In genomic region chr2:146365368-146365983, GRCm38 (mm10) we compare ENCODE assay signal across 18 mouse cellular contexts.
A peak's percentile ranks its signal among the peaks of the same experiment; 100 is the strongest.
DNase-seq lines count a peak whose midpoint lies in the region; ATAC-seq and TF ChIP-seq lines count a peak whose summit lies in the region.
"Had no signal": no experiment of that assay in that cellular context is flagged by ENCODE, and none has a peak within 500 bp of the region (broad histone marks: within the 10 kb centered on the region; RNA-seq: fewer than 3 reads in every experiment).

No protein-coding gene starts in this region.

- WGBS in forebrain, embryonic 13.5 days: 69% methylated on average over 11 of the region's 11 CpGs
- WGBS in forebrain, embryonic 11.5 days: 81% methylated on average over 11 of the region's 11 CpGs
- 44% methylated on average over 11 of the region's 11 CpGs for WGBS in kidney, postnatal 0 days
- 15% methylated on average over 11 of the region's 11 CpGs for WGBS in stomach, embryonic 14.5 days

- H3K4me1 ChIP-seq in forebrain, embryonic 13.5 days: peaks cover 27% of the 10 kb centered on the region
- H3K4me1 ChIP-seq in forebrain, embryonic 11.5 days (replicated peaks; ENCODE audit: control insufficient read depth, insufficient read depth, low read length): no peaks in the 10 kb centered on the region
- H3K4me1 ChIP-seq in kidney, postnatal 0 days (replicated peaks; ENCODE audit: insufficient read depth, low read length): no peaks in the 10 kb centered on the region
- peaks cover 8% of the 10 kb centered on the region; the same call in 1 of the 2 replicates for H3K4me1 ChIP-seq in stomach, embryonic 14.5 days (ENCODE audit: control insufficient read depth, insufficient read depth, low read length)

- ATAC-seq in forebrain, embryonic 13.5 days: peak; percentile 14; the same call in 1 of the 2 replicates
- no peak for ATAC-seq in forebrain, embryonic 11.5 days (replicated peaks; ENCODE audit: low FRiP score)
- ATAC-seq in kidney, postnatal 0 days (replicated peaks; ENCODE audit: low FRiP score, low read depth): no peak
- ATAC-seq in stomach, embryonic 14.5 days (ENCODE audit: insufficient number of reproducible peaks, insufficient read depth, low FRiP score, low read depth): peak; percentile 59
- ATAC-seq: lung, postnatal 0 days had no signal

- no peak overlapping the region for H3K4me3 ChIP-seq in forebrain, embryonic 13.5 days
- H3K4me3 ChIP-seq in forebrain, embryonic 11.5 days (ENCODE audit: low read depth, low read length): no peak overlapping the region
- H3K4me3 ChIP-seq in kidney, postnatal 0 days (replicated peaks; ENCODE audit: low read depth, low read length): no peak overlapping the region
- H3K4me3 ChIP-seq in stomach, embryonic 14.5 days (ENCODE audit: low read depth, low read length): no peak overlapping the region
- H3K4me3 ChIP-seq: embryonic facial prominence, embryonic 13.5 days had no signal

- 0 out of 2 replicates have a peak, but pooled peaks cover 4% of the 10 kb centered on the region for H3K36me3 ChIP-seq in forebrain, embryonic 13.5 days (ENCODE audit: poor library complexity, severe bottlenecking)
- H3K36me3 ChIP-seq in forebrain, embryonic 11.5 days (ENCODE audit: control insufficient read depth, insufficient read depth, low read length): no peaks in the 10 kb centered on the region
- H3K36me3 ChIP-seq in kidney, postnatal 0 days (ENCODE audit: insufficient read depth, low read length): no peaks in the 10 kb centered on the region
- H3K36me3 ChIP-seq in stomach, embryonic 14.5 days (ENCODE audit: control insufficient read depth, insufficient read depth, low read length): no peaks in the 10 kb centered on the region
- H3K36me3 ChIP-seq: embryonic facial prominence, embryonic 13.5 days had no signal

- no peak overlapping the region for H3K27ac ChIP-seq in forebrain, embryonic 13.5 days
- H3K27ac ChIP-seq in forebrain, embryonic 11.5 days (ENCODE audit: low read depth, low read length): no peak overlapping the region
- no peak overlapping the region for H3K27ac ChIP-seq in kidney, postnatal 0 days
- no peak overlapping the region for H3K27ac ChIP-seq in stomach, embryonic 14.5 days (ENCODE audit: low read length)
- H3K27ac ChIP-seq: embryonic facial prominence, embryonic 13.5 days; hindbrain, embryonic 14.5 days had no signal

- no peaks in the 10 kb centered on the region for H3K27me3 ChIP-seq in forebrain, embryonic 13.5 days
- H3K27me3 ChIP-seq in forebrain, embryonic 11.5 days (ENCODE audit: control insufficient read depth, insufficient read depth, low read length): no peaks in the 10 kb centered on the region
- H3K27me3 ChIP-seq in kidney, postnatal 0 days (ENCODE audit: insufficient read depth, low read length): no peaks in the 10 kb centered on the region
- no peaks in the 10 kb centered on the region for H3K27me3 ChIP-seq in stomach, embryonic 14.5 days (ENCODE audit: control insufficient read depth, insufficient read depth, low read length)
- H3K27me3 ChIP-seq: embryonic facial prominence, embryonic 13.5 days had no signal

- no peaks in the 10 kb centered on the region for H3K9me3 ChIP-seq in forebrain, embryonic 13.5 days (replicated peaks)
- H3K9me3 ChIP-seq in forebrain, embryonic 11.5 days (ENCODE audit: control insufficient read depth, low read length): no peaks in the 10 kb centered on the region
- no peaks in the 10 kb centered on the region for H3K9me3 ChIP-seq in kidney, postnatal 0 days (replicated peaks; ENCODE audit: low read length)
- no peaks in the 10 kb centered on the region for H3K9me3 ChIP-seq in stomach, embryonic 14.5 days (ENCODE audit: control insufficient read depth, low read depth, low read length)
- H3K9me3 ChIP-seq: embryonic facial prominence, embryonic 13.5 days had no signal

- DNase-seq in forebrain, embryonic 11.5 days (ENCODE audit: low spot score): no peak
- peak; percentile 56 for DNase-seq in kidney, postnatal 0 days (ENCODE audit: low spot score)
- DNase-seq in kidney, postnatal 10 days: no peak
- DNase-seq in embryo, embryonic 10.5 days (ENCODE audit: low spot score): peak; percentile 8
- no peak for DNase-seq in frontal cortex, postnatal 10 days (ENCODE audit: low spot score in 2 of 2)
- no peak for DNase-seq in adrenal gland, postnatal 25 days
- DNase-seq: adrenal gland, adult 2 months; B cell, adult 2 months; gastrocnemius, postnatal 14 days; heart, postnatal 10 days; kidney, postnatal 36 days had no signal

- no peak overlapping the region for H3K4me2 ChIP-seq in forebrain, embryonic 13.5 days
- no peak overlapping the region for H3K4me2 ChIP-seq in forebrain, embryonic 11.5 days (ENCODE audit: low read depth, low read length, severe bottlenecking)
- no peak overlapping the region for H3K4me2 ChIP-seq in kidney, postnatal 0 days (ENCODE audit: low read length)
- H3K4me2 ChIP-seq in stomach, embryonic 14.5 days (replicated peaks; ENCODE audit: low read depth, low read length): no peak overlapping the region
- H3K4me2 ChIP-seq: embryonic facial prominence, embryonic 13.5 days; hindbrain, embryonic 14.5 days; liver, embryonic 11.5 days; midbrain, embryonic 11.5 days had no signal

- no peak overlapping the region for H3K9ac ChIP-seq in forebrain, embryonic 13.5 days
- no peak overlapping the region for H3K9ac ChIP-seq in forebrain, embryonic 11.5 days (ENCODE audit: low read length)
- no peak overlapping the region for H3K9ac ChIP-seq in kidney, postnatal 0 days (ENCODE audit: low read depth, low read length)
- H3K9ac ChIP-seq in stomach, embryonic 14.5 days (replicated peaks; ENCODE audit: low read depth, low read length): no peak overlapping the region
- H3K9ac ChIP-seq: embryonic facial prominence, embryonic 13.5 days; hindbrain, embryonic 14.5 days had no signal

- TF ChIP-seq CTCF in kidney, postnatal 0 days (IDR thresholded peaks at IDR 0.05; ENCODE audit: low read depth): no peak

Comparison
In these comparisons a context has a peak if more than half of its experiments do, and no peak if none do; other contexts are left out.
1. ATAC-seq: peak in forebrain, embryonic 13.5 days (single experiment) and stomach, embryonic 14.5 days (single experiment); none in forebrain, embryonic 11.5 days (single experiment) and kidney, postnatal 0 days (single experiment).
2. DNase-seq: peak in kidney, postnatal 0 days (single experiment) and embryo, embryonic 10.5 days (single experiment); none in forebrain, embryonic 11.5 days (single experiment), kidney, postnatal 10 days (single experiment), frontal cortex, postnatal 10 days (0 of 2) and adrenal gland, postnatal 25 days (single experiment).